Mouse (Mus musculus) ES-E14 (cell line): ENCODE data around the gene Tas2r143.

ENCODE experiments used
- CHD2 ChIP-seq: IDR thresholded peaks from 2 replicates; pipeline ENCODE4 v1.6.1; 2014; ENCODE audit warnings: mild to moderate bottlenecking, low read depth, low read length, inconsistent platforms
- HCFC1 ChIP-seq: IDR thresholded peaks from 2 replicates; pipeline ENCODE4 v1.6.1; 2012; ENCODE audit warnings: low read length, inconsistent platforms, borderline replicate concordance; ENCODE audit not compliant: insufficient read depth
- ZNF384 ChIP-seq: IDR thresholded peaks from 2 replicates; pipeline ENCODE4 v1.6.1; 2012; ENCODE audit warnings: low read depth, low read length, inconsistent platforms

GRCm38 (mm10) chr6:42424472-42424871 is 24.4 kb downstream of the Tas2r143 start:
- TF ChIP-seq ZNF384 (no peak), HCFC1 (no peak), CHD2 (no peak)
